Mouse (Mus musculus): ENCODE results near the gene Hoxa3. TPM values are rescaled to one million over a fixed set of nuclear protein-coding genes. Genes with fewer than 3 reads are reported as not detected.

Hoxa3 gene
- 2.4 and 2.9 TPM in 2 replicates for polyA plus RNA-seq (2015; fragmentation: Nextera tagmentation; extraction: Ambion mirVana)

GRCm38 (mm10) chr6:52213119-52213986 is at the start of gene Hoxa3, which contains the start of gene Gm28308:
Hoxa3 (minus strand) TSS chr6:52213336.
Gm28308 (minus strand) TSS chr6:52213339.

GRCm38 (mm10) chr6:52260654-52261575 is 47.8 kb upstream of the Hoxa3 start, which contains the start of gene Hoxa13:
Hoxa13 (minus strand) TSS chr6:52260880.

GRCm38 (mm10) chr6:52245757-52246142 is 32.6 kb upstream of the Hoxa3 start, which contains the start of gene Hoxa11:
Hoxa11 (minus strand) TSS chr6:52245810.

GRCm38 (mm10) chr6:52240389-52241000 is 27.4 kb upstream of the Hoxa3 start, which contains the start of gene Hoxa10:
Hoxa10 (minus strand) TSS chr6:52240854.

GRCm38 (mm10) chr6:52230516-52231165 is 17.5 kb upstream of the Hoxa3 start, which contains the start of gene Hoxa9:
Hoxa9 (minus strand) TSS chr6:52231089.

GRCm38 (mm10) chr6:52221337-52221992 is 8.3 kb upstream of the Hoxa3 start, which contains the start of gene Hoxa7:
Hoxa7 (minus strand) TSS chr6:52221854.

GRCm38 (mm10) chr6:52208072-52208867 is 4.9 kb downstream of the Hoxa3 start, which contains the start of gene Hoxa6:
Hoxa6 (minus strand) TSS chr6:52208722.

GRCm38 (mm10) chr6:52204050-52204752 is 8.9 kb downstream of the Hoxa3 start, which contains the start of gene Hoxa5:
Hoxa5 (minus strand) TSS chr6:52204587.

GRCm38 (mm10) chr6:52190906-52191810 is 22.0 kb downstream of the Hoxa3 start, which contains the start of gene Hoxa4:
Hoxa4 (minus strand) TSS chr6:52191753.

GRCm38 (mm10) chr6:52177061-52177735 is 35.9 kb downstream of the Hoxa3 start, which contains the start of gene 5730596B20Rik:
5730596B20Rik (plus strand) TSS chr6:52177498.

GRCm38 (mm10) chr6:52164626-52165440 is 48.3 kb downstream of the Hoxa3 start, which contains the start of gene Hoxa2:
Hoxa2 (minus strand) TSS chr6:52164831.

GRCm38 (mm10) chr6:52158276-52159051 is 54.7 kb downstream of the Hoxa3 start, which contains the start of gene Hoxa1:
Hoxa1 (minus strand) TSS chr6:52158317.

